Mouse (Mus musculus) common myeloid progenitor, adult 5-6 weeks (primary cell): ENCODE data around the gene Sfxn5. TPM values are rescaled to one million over a fixed set of nuclear protein-coding genes. Genes with fewer than 3 reads are reported as not detected.

Experiments used
- ATAC-seq: replicated peaks from 2 replicates; pipeline ENCODE4 v1.8.0; 2016; ENCODE audit warnings: low read depth, mild to moderate bottlenecking, moderate TSS enrichment, inconsistent platforms; ENCODE audit not compliant: poor library complexity, severe bottlenecking
- total RNA-seq: library from RNA; stranded (forward); fragments of 200-1000, 187-1606 nt; gene quantifications from 2 replicates; pipeline ENCODE4 v1.2.3, GENCODE M21; 2017

Gene Sfxn5
- total RNA-seq, 1 experiment from 2014 or later, result 2.0 TPM

GRCm38 (mm10) chr6:85209226-85209967, 123.8 kb downstream of the Sfxn5 start:
- no peak for ATAC-seq

DNA sequence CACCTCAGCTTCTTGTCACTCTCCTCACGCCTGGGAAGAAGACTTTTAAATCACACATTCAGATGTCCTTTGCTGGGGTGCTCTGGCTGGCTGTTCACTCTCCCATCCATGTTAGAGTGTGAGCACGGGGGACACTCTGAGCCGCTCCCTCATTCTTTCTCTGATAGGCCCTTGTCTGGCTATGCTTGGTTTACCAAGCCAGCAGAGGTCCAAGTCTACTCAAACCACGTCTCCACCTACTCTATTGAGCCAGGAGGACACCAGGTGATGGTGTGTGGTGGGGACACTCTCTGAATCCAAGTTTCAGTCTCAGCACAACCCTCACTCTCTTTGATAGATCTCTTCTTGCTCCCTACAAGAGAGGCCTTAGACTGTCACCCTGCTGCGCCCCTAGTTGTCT, 125.9 kb downstream of the Sfxn5 start:
- no peak for ATAC-seq

DNA sequence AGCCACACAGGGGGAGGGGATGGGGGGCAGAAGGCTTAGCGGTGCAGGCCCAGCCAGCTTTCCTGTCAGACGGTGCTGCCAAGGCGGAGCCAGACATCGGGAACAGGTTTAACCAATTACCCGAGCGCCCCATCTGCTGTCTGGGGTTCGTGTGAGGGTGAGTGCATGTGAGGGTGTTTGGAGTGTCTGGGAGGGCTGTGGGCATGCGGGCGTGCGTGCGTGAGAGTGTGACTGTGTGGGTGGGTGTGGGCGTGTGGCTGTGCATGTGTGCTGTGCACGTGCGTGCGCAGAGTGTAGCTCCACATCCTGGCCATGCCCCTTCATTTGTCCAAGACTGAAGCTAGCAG, 126.3 kb downstream of the Sfxn5 start:
- ATAC-seq, result no peak

DNA sequence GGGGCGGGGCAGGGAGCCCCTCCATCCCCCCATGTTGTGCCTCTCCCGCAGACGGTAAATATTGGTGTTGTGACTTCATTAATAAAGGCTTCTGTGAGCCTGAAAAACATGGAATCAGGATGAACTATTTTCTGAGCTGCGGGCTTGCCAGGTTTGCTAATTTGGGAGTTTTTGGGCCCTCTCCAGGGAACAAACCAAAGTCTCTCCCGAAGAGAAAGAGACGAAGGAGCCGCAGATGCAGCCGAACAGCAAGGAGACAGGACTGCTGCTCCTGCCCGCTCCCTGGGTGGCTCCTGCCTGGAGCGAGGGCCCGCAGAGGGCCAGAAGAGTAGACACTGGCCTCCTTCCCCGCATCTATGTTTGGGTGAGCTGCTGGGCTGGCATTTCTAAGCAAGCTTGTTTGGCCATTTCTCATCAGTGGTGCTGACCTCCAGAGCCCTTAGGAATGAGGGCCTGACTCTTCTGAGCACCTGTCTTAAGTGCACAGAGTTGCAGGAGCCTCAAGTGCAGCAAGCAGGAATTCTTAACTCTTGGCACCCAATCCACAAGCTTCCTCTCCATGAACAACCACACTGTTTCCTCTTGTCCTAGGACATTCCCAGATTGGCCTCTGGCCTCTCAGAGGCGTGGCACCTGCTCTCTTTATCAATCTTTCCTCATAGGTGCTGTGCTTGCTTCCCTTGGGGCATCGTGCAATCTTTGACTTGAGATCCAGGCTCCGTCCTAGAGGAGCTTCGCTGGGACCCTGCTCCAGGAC, 126.9 kb downstream of the Sfxn5 start:
- no peak for ATAC-seq

- ATAC-seq, result no peak
These were observed 135.3 kb downstream of the Sfxn5 start for GRCm38 (mm10) chr6:85197951-85198350.

DNA sequence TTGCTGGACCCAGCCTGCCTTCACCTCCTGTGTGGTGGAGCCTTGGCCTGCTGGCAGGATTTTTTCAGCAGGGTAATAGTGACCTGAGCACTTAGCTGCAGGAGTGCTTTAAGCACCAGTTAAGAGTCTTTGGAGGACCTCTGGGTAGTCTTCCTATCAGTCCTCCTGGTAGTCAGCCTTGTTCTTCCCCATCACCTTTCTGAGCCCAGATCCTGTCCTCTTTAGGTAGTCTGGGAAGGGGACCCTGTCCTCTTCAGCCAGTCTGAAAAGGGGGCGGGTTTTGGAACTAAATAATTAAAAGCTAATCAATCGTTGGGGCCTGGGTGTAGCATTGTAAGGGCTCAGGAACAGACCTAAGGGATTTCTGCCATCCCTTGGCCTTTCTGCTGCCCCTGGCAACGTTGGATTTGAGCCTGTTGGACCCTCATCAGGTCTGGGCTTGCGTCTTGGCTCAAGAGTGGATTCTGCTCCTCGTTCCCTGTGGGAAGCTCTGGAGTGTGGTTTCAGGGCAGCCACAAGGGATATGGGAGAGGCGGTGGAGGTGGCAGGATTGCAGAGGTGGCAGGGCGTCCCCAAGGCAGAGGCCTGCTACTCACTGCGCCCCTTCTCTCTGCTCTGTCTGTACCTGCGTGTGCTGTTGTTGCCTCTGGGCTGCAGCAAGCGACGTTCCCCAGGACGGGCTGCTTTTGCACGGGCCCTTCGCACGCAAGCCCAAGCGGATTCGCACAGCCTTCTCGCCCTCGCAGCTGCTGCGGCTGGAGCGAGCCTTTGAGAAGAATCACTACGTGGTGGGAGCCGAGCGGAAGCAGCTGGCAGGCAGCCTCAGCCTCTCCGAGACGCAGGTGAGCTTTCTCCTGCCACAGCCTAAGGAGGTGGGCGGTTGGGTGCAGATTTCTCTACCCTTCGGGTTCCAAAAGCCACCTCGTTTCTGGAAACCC, 139.6 kb downstream of the Sfxn5 start:
- ATAC-seq, result no peak

GRCm38 (mm10) chr6:85191751-85192440, 141.3 kb downstream of the Sfxn5 start:
- no peak for ATAC-seq

DNA sequence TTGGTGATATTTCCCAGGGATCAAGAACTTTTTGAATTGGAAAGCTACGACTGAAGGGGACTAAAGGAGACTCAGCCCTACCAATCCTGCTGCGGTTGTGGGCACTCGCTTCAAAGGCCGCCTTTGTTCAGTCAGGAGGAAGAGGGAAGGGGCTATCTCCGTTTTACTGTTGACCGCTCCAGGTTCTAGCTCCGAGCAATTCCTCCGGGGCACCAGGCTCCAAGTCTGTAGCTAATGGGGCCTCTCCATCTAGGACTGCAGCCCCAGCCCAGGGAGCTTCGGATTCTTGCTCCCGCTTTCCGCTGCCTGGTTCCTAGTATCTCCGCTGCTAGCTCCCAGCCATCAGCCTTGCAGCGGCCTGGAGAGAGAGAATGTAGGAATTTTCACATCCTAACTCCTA, 142.6 kb downstream of the Sfxn5 start:
- no peak for ATAC-seq

DNA sequence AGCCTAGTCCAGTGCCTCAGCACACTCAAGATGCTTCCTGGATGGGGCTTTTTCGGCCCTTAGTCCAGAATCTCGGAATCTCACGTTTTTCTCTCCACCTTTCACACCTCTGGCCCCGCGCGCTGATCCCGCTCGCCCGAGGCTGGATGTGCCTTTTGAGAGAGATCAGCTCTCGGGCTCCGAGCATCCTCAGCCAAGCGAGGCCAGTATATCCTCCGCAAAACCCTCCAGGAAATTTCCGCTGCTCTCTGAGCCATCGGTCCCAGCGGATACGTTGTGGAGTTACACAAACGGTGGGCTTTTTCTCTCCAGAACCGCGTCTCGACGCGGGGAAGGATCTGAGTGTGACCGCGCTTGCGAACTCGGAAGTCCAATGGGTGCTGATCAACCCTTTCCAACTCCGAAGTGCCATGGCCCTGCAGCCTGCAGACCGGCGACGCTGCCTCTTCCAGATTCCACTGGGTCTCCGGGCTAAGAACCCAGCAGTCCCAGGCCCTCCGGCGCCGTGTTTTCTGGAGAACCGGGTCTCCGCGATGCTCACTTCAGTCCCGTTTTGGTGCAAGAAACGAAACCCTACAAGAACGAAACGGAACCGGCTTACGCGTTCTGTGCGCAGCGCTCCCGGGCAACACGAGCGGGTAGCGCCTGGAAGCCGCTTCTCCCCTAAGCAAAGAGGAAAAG, 143.2 kb downstream of the Sfxn5 start:
- ATAC-seq, result no peak; the same call in 1 of the 2 replicates

DNA sequence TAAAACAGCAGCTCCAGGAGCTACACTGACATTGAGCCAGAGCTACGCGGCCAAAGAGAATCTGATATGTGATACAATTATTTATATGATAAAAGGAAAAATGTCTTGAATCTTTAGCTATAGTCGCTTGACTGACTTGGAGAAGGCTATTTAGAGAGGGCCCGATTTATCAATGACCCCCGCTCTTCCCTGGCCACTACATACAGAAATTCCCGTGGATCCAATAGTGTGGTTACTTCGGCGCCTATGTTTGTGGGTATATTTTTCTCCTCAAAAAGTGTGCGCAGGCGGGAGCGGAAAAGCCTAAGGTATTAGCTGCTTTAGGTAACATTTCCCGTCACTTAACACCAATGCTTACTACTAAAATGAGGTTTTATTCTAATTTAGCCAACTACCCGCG, 143.9 kb downstream of the Sfxn5 start:
- no peak for ATAC-seq

DNA sequence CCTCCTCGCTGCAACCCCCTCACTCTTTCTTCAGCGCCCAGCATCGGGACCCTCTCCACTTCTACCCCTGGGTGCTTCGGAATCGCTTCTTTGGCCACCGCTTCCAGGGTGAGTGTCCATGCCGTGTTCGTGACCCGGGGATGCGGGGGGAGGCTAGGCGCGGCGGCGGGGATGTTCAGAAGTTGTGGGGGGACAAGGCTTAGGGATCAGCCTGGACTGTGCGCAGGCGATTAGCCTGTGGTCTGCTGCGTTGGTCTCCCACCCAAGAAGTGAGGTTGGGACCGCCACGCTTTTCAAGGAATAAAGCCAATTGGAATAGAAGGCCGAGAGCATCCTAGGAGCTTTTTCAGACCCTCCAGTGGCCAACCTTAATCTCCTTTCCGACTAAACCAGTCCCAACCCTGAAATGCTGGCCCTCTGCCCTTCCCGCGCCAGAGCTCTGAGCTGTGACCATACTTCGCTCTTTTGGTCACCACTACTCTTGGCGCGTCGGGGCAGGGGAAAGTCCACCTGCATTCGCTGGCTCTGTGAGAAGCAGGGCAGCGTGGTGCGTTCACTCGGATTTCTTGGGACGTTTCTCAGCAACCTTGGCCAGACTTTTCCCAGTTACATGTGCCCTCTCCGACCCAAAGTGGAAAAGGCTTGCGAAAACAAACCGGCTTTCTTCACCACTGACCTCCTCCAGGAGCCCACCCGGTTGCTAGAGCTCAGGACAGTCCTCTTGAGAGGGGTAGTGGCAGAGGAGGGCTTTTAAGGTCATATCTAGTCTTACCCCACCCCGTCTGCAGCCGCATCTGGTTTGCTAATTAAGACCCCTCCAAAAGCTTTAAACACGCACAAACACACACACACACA, 144.7 kb downstream of the Sfxn5 start:
- no peak for ATAC-seq

DNA sequence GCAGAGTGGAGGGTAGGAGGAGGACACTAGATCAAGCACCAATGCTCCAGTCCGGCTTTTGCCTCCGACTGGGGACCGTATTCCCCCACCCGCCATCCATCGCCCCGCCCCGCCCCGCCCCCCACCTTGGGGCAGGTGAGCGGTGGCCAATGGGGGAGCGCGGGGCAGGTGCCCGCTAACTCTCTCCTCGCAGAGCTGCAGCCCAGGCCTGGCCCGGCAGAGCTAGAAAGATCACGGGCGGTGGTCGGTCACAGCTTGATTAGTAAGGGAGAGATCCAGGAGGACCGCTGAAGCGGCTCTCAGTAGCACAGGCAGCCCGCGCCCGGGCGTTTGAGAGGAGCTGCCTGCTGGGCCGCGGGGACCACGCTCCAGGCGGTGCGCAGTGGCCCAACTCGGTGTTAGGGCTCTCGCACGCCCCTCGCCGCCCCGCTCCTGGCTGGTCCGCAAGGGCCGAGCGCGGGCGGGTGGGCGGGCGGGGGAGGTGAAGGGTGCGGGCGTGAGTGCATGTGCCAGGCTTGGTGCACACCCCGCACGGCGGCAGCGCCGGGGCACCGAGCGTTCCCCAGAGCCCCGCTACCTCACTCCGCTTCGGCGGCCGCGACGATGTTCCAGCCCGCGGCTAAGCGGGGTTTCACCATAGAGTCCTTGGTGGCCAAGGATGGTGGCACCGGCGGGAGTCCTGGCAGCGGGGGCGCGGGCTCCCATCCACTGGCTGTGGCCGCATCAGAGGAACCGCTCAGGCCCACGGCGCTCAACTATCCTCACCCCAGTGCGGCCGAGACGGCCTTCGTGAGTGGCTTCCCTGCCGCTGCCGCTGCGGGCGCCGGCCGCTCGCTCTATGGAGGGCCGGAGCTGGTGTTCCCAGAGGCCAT, 145.6 kb downstream of the Sfxn5 start, which contains the start of gene Emx1:
Gene Emx1 (plus strand): TSS at position 99 of the 872 bp plus-strand sequence.
- no peak for ATAC-seq

DNA sequence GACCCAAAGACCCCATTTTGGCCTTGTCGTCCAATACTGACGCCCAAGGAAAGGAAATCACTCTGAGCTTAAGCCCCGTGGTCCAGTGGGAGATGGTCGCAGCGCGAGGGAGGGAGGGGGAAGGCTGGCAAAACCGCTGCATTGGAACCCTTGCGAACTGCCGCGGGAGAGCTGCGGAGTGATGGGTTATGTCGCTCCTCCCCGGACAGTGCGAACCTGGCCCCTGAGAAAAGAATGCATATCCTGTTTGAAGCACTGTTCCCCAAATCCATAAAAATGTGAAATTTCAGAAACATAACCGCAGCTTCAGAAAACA, 146.5 kb downstream of the Sfxn5 start:
- no peak for ATAC-seq

DNA sequence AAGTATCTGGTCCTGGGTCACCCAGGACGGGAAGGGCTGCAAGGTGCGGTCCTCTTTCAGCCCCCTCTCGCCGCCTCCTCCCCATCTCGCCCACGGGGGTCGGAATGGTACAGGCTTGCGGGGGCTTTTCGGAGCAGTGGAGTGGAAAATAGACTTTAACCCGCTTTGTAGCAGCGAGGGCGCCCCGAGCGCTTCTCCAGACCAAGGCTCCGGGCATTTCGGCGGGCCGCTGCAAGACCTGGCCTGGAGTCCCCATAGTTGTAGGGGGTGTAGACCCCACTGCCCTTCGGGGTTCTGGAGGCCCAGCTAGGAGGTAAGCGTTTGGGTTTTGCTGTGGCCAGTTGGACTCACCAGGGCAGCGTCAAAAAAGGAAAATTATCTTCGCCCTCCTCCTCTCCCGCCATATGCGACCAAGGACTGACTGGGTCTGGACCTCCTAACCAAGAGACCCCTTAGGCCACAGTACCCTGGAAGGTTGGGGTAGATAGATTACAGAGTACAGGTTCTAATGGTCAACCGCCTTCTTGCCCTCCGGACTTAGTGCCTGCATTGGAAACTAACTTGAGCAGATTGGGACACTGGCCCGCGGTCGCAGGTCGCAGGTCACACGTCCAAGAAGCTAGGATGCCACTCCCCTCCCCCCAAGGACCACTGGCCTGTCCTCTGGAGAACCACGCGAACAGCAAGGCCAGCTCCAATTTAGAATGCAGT, 147.0 kb downstream of the Sfxn5 start:
- no peak for ATAC-seq

DNA sequence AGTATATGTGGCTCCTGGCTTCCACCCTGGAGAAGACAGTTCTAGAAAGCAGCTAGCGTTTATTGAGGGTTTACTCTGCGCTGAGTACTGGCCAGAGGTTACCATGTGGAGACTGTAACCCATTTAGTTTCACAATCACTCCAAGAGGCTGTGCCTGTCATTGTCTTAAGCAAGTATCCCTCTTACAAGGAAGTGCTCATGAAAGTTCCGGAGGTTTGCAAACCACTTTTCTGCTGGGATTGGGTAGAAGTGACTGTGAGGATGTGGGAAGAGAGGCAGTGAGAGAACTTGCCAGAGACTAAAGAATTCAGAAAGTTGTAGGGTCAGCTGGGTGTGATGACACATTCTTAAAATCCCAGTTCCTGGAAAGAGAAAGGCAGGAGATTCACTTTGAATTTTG, 149.3 kb downstream of the Sfxn5 start:
- ATAC-seq, result no peak

GRCm38 (mm10) chr6:85180036-85180435, 153.2 kb downstream of the Sfxn5 start:
- no peak for ATAC-seq

DNA sequence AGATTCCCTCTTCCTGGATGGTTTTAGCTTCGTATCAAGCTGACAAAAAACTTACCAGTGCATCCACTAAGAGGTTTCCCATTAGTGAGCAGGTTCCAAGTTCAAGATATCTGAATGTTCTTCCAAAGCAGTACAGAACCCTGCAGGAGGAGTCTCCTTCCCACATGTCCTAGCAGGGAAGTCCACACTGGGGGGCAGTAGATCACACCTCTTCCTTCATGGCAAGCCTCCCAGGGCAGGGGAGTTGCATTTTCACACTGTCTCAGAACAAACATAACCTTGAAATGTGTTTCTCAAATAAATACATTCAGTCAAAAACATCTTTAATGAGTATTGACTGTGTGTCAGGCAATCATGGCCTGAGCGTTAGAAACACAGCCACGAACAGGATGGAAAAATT, 153.7 kb downstream of the Sfxn5 start:
- ATAC-seq, result no peak
